Mouse (Mus musculus) brown adipose tissue, adult 24 weeks (tissue): ENCODE measurements at regions not wholly inside any gene's neighbourhood (a gene's known extent, or its start where the extent isn't known, plus 50 kb on each side); places are given as distances from the start of the nearest gene placed in this dataset.

Source experiments
- H3K27ac ChIP-seq: fragments of 200-500 bp; replicated peaks from 2 replicates; pipeline ENCODE4 v1.5.1; 2012; ENCODE audit warnings: low read depth, mild to moderate bottlenecking, low read length
- H3K4me1 ChIP-seq: fragments of 200-500 bp; 2 replicates; pipeline ENCODE4 v1.6.1; 2012; ENCODE audit warnings: low read length, mixed read lengths; ENCODE audit not compliant: control insufficient read depth, insufficient read depth, insufficient read length
- H3K4me3 ChIP-seq: fragments of 200-500 bp; 2 replicates; pipeline ENCODE4 v1.5.1; 2012; ENCODE audit warnings: low read depth, mild to moderate bottlenecking, low read length, moderate library complexity; ENCODE audit not compliant: insufficient read depth

DNA sequence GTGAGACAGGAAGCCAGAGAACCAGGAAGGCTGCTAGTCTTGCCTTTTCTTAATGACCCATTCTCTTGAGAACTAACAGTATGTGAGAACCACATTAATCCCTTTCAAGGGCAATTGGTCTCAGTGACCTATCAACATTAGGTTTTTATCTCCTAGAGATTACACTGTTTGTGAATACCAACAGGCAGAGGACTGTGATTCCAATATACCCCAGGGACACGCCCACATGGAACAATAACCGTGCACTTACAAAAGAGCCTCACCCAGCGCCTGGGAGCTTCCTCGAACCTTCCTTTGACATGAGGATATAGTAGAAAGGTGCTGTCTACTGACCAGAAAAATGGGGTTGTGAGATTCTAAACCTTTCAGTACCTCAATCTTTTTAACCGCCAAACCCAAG is 157.6 kb upstream of the Kif2a start:
- Histone ChIP-seq H3K27ac (no peak overlapping the region), H3K4me3 (no peak overlapping the region), H3K4me1 (no peaks in the 10 kb centered on the region)

DNA sequence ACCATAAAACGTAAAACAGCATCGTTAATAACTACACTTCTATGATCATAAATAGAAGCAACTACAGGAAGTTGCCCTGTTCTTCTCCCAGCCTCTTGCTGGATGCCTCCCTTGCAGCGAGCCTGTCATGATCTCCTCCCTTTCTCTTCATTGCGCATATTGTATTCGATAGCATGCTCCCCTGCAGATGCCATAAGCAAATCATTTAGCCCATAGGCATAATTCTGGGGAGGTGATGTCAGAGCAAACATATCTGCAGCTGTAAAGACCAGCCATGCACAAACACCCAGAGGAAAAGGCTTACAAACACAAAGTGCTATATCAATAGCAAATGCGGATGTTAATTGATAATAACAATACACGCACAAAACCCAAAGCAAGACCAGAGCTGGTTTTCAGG is 155.7 kb upstream of the Kif2a start:
- H3K4me1 ChIP-seq = no peaks in the 10 kb centered on the region
- no peak overlapping the region for H3K27ac ChIP-seq

GRCm38 (mm10) chr13:107175891-107176290 is 154.0 kb upstream of the Kif2a start:
- Histone ChIP-seq H3K27ac (no peak overlapping the region), H3K4me1 (no peaks in the 10 kb centered on the region), H3K4me3 (no peak overlapping the region)

More for the DNA sequence above, 155.7 kb upstream of the Kif2a start:
- no peak overlapping the region for H3K4me3 ChIP-seq

DNA sequence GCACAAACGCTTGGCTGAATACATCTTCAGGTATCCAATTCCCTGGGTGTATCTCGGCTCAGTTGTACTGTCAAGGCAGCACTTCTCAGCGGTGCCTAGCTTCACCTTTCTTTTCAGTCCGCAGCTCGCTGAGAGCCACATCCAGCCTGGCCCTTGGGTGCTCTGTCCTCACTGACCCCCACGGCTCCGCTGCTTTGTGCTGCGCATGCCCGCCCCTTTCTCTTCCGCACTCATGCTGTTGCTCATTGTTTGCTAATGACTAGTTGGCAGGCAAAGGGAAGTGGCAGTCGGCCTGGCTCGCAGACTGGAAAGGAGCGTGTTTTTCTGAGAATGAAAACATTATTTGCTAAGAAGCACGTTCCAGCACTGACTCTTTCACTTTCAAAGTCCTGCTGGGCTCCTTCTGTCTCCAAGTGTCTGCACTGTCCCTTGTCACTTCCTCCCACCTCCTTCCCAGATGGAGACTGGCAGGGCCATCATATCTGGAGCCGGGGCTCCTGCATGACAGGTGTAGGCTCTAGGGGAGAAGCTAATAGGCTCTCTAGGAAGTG is 146.7 kb upstream of the Kif2a start:
- H3K4me1 ChIP-seq = no peaks in the 10 kb centered on the region
- peak overlapping the region; percentile 37 for H3K4me3 ChIP-seq
- H3K27ac ChIP-seq = no peak overlapping the region

- Histone ChIP-seq H3K27ac (no peak overlapping the region), H3K4me1 (no peaks in the 10 kb centered on the region), H3K4me3 (peak overlapping the region; percentile 37; the same call in 1 of the 2 replicates)
These were observed 146.1 kb upstream of the Kif2a start for GRCm38 (mm10) chr13:107167856-107168598.

DNA sequence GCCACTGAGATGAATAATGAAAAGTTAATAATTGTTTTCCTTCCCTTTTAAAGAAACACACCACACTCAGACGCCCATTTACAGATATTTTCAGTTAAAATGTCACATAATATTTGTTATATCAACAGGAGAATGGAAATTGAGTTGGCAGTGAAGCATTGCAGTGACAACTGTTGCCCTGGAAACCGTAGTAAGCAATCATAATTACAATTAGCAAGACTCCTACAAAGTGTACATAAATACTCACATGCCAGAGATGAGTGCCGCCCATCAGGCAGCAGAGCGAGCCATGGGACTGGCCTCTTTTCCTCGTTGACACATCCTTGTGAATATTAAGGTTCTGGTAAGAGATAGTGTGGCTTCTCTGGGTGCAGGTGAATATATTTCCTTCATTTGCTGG is 129.6 kb upstream of the Kif2a start:
- Histone ChIP-seq H3K4me1 (no peaks in the 10 kb centered on the region), H3K4me3 (no peak overlapping the region), H3K27ac (no peak overlapping the region)

GRCm38 (mm10) chr13:107141209-107141608 is 119.3 kb upstream of the Kif2a start:
- H3K4me1 ChIP-seq = no peaks in the 10 kb centered on the region
- H3K4me3 ChIP-seq = no peak overlapping the region
- H3K27ac ChIP-seq = no peak overlapping the region

GRCm38 (mm10) chr13:107134125-107134524 is 112.2 kb upstream of the Kif2a start:
- Histone ChIP-seq H3K4me3 (no peak overlapping the region), H3K27ac (no peak overlapping the region), H3K4me1 (no peaks in the 10 kb centered on the region)

- H3K4me1 ChIP-seq = no peaks in the 10 kb centered on the region
- H3K27ac ChIP-seq = no peak overlapping the region
- H3K4me3 ChIP-seq = no peak overlapping the region
These were observed 104.7 kb upstream of the Kif2a start for GRCm38 (mm10) chr13:107126636-107127035.

- Histone ChIP-seq H3K4me3 (no peak overlapping the region), H3K27ac (no peak overlapping the region), H3K4me1 (no peaks in the 10 kb centered on the region)
These were observed 102.3 kb upstream of the Kif2a start for GRCm38 (mm10) chr13:107124130-107124668.

- Histone ChIP-seq H3K4me1 (no peaks in the 10 kb centered on the region), H3K4me3 (no peak overlapping the region), H3K27ac (no peak overlapping the region)
These were observed 92.2 kb upstream of the Kif2a start for GRCm38 (mm10) chr13:107113949-107114690.

GRCm38 (mm10) chr13:107108045-107108444 is 86.1 kb upstream of the Kif2a start:
- Histone ChIP-seq H3K4me3 (no peak overlapping the region), H3K27ac (no peak overlapping the region), H3K4me1 (no peaks in the 10 kb centered on the region)

DNA sequence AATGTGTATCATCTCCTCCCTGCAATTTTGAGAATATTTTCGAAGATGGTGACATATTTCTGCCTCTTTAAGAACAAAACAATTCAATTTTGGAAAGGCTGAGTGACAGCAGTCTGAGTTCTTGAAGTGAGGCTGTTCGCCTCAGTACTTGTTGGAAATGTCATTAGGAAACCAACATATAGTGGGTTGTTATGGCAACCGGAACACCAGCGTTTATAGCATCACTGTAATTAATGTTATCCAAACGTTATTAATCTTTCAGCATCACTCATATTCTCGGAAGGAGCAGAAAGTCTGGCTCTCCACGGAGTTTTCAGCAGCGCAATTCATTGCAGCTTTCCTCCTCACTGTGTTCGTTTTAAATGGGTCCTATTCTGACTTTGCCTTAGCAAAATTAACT is 85.6 kb upstream of the Kif2a start:
- no peaks in the 10 kb centered on the region for H3K4me1 ChIP-seq
- no peak overlapping the region for H3K4me3 ChIP-seq
- no peak overlapping the region for H3K27ac ChIP-seq

GRCm38 (mm10) chr13:107105510-107105909 is 83.6 kb upstream of the Kif2a start:
- no peak overlapping the region for H3K4me3 ChIP-seq
- H3K4me1 ChIP-seq = 0 out of 2 replicates have a peak, but pooled peaks cover 3% of the 10 kb centered on the region
- no peak overlapping the region for H3K27ac ChIP-seq

DNA sequence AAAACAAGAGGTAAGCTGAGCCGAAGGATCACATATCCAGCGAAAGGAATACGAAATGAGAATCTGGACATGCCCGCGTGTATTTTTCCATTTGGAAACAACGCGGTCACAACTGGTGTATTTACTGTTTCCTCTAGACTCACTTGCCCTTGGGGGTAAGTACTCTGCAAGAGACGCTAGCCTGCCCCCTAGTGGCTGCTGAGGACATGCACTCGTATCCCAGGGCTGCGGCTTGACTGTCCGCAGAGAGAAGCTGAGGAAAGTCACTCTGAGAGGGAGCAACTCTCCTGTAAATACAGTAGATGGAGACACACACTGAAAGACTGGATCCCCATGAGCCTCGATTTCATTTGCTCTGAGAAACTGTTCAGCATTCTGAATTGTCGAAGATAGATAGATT is 79.7 kb upstream of the Kif2a start:
- H3K4me1 ChIP-seq = 0 out of 2 replicates have a peak, but pooled peaks cover 3% of the 10 kb centered on the region
- peak overlapping the region; percentile 31; the same call in 1 of the 2 replicates for H3K4me3 ChIP-seq
- no peak overlapping the region for H3K27ac ChIP-seq
